Mouse (Mus musculus): Measurements from ENCODE around the gene Glt1d1. TPM values are rescaled to one million over a fixed set of nuclear protein-coding genes. Genes with fewer than 3 reads are reported as not detected.
A peak's percentile ranks its signal among the peaks of the same experiment; 100 is the strongest.

The Glt1d1 gene
- total RNA-seq, 2 experiments from 2014 or later: 18.4 to 23.7 TPM

GRCm38 (mm10) chr5:127627242-127627641 lies 4.8 kb upstream of the Glt1d1 start:
- no peak for DNase-seq (ENCODE audit: low spot score in 2 of 2)

GRCm38 (mm10) chr5:127631671-127632070 lies 391 bp upstream of the Glt1d1 start:
- no peak for DNase-seq (ENCODE audit: low spot score in 2 of 2)

DNA sequence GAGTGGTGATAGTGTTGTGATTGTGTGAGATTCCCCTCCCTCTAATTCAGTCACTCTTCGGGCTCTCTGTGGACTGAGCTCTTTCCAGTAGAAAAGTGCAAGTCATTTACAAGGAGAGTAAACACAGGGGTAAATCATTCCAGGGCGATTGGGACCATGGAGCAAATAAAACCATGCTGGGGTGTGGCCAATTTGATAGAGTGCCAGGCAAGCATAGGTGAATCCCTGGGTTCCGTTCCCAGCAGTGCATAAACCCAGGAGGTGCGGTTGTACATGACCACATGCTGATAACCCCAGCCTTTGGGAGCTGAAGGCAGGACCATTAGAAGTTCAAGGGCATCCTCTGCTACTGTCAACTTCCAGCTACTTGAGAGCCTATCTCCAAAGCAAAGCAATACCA lies 1.1 kb downstream of the Glt1d1 start:
- DNase-seq (ENCODE audit: low spot score in 2 of 2): no peak

DNA sequence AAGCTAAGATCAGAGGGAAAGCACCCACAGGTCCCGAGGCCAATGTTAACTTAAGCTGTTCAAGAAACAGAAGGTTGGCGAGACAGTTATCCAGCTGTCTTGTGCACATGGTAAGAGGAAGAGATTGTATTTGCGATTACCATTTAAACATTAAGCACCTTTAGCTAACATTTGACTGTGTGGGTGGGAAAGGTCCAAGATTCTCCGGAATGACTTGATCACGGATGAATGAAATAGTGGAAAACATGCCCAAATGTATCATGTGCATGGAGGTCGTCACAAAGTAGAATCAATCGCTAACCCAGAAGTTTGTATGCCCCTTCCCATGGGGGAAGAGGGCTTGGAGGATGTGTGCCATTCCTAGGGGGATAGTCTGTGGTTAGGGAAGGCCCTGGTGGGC lies 1.6 kb downstream of the Glt1d1 start:
- DNase-seq (ENCODE audit: low spot score in 2 of 2): no peak

- no peak for DNase-seq (ENCODE audit: low spot score in 2 of 2)
Measured at GRCm38 (mm10) chr5:127637622-127638021, 5.6 kb downstream of the Glt1d1 start.

DNA sequence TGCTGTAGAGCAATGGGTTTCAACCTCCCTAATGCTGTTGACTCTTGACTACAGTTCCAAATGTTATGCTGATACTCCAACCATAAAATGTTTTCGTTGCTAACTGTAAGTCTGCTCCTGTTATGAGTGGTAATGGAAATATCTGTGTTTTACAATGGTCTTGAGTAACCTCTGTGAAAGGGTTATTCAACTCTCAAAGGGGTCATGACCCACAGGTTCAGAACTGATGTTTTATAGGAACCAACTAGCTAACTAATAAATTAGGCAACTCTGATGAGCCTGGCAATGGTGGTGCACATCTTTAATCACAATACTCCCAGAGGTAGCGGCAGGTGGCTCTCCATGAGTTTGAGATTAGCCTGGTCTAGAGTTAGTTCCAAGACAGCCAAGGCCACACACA lies 6.1 kb downstream of the Glt1d1 start:
- no peak for DNase-seq (ENCODE audit: low spot score in 2 of 2)

- DNase-seq (ENCODE audit: low spot score in 2 of 2): no peak
Measured at GRCm38 (mm10) chr5:127639067-127639605, 7.1 kb downstream of the Glt1d1 start.

- no peak for DNase-seq (ENCODE audit: low spot score in 2 of 2)
Measured at GRCm38 (mm10) chr5:127639635-127640034, 7.6 kb downstream of the Glt1d1 start.

DNA sequence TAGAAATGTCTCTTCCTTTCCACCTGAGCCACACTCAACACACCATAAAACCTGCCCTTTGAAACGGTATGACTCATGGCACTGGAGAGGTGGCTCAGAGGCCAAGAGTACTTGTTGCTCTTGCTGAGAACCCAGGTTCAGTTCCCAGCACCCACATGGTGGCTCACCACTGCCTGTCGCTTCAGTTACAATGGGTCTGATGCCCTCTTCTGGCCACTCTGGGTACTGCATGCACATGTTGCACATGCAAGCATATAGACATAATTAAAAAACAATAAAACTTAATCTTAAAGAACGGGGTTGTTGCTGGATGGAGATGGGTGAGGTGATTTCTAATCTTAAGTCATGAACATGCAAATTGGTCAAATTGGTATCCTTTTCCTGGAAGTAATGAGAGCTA lies 8.3 kb downstream of the Glt1d1 start:
- DNase-seq (ENCODE audit: low spot score in 2 of 2): no peak

DNA sequence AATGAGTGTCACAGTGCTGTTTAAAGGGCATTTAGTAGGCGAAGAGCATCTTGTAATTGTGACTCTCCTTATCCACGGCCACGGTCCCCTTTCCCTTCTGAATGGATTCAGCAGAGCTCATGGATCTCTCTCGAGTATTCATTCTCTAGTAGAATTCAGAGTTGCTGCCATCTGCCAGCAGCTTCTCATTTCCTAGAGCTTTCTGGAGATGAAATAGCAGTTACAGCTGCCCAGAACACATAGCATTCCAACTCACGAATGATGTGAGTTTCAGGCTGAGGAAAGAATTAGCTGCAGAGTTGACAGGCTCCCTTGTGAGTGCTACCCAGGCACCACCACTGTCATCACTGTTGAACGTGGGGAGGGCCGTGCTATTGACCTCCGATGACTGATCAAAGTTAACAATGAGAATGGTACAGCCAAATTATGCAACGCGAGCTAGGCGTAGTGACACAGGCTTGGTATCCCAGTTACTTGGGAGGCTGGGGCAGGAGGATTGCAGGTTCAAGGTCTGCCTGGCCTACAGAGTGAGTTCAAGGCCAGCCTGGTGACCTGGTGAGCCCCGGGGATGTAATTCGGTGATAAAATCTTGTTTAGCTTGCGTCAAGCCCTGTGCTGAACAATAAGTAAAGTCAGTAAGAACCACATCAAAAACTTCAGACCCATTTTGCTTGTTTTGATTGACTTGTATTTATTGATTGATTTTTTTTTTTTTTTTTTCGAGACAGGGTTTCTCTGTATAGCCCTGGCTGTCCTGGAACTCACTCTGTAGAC lies 9.3 kb downstream of the Glt1d1 start:
- DNase-seq (ENCODE audit: low spot score in 2 of 2): peak in 1 of 2 experiments; percentile 45

DNA sequence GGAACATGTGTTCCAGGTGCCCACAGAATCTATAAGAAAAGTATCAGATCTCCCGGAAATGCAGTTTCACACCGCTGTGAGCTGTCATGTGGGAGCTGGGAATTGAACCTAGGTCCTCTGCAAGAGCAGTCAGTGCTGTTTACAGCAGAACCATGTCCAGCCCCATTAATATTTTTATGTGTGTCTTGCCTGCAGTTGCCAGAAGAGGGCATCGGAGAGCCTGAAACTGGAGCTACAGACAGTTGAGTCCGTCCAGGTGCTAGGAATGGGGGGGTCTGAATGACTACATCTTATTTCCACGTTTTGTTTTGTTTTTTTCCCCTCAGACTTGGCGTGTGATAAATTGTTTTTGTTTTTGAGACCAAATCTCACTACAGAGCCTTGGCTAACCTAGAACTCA lies 16.0 kb downstream of the Glt1d1 start:
- DNase-seq (ENCODE audit: low spot score in 2 of 2): peak in 1 of 2 experiments; percentile 59

GRCm38 (mm10) chr5:127649077-127649476 lies 17.0 kb downstream of the Glt1d1 start:
- DNase-seq (ENCODE audit: low spot score in 2 of 2): peak in 1 of 2 experiments; percentile 45

- no peak for DNase-seq (ENCODE audit: low spot score in 2 of 2)
Measured at GRCm38 (mm10) chr5:127658257-127658656, 26.2 kb downstream of the Glt1d1 start.

DNA sequence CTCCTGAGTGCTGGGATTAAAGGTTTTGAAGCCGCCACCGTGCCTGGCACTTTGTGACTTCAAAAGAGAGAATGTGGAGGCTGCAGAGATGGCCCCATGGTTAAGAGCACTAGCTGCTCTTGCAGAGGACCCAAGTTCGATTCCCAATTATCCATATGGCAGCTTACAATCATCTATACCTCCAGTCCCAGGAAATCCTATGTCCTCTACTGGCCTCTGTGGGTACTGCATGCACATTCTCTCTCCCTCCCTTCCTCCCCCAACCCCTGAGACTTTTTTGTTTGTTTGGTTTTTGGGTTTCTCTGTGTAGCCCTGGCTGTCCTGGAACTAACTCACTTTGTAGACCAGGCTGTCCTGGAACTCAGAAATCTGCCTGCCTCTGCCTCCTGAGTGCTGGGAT lies 27.2 kb downstream of the Glt1d1 start:
- no peak for DNase-seq (ENCODE audit: low spot score in 2 of 2)

DNA sequence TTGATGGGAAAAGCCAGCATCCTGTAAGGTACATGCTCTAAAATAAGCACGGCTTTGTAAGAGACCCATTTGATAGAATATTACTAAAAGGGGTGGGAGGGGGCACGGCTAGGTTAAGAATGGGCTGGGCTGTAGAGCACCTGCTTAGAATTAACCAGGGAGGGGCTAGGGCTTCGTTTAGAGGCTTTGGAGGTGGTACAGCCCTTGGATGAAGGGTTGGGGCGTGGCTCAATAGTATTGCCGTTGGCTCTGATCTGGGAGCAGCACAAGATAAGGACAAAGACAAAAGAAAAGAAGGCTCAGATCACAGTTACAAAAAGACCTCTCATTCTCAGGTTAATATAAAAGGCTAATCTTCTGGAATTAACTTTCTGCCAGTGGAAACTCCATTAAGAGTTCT lies 28.2 kb downstream of the Glt1d1 start:
- DNase-seq (ENCODE audit: low spot score in 2 of 2): no peak

DNA sequence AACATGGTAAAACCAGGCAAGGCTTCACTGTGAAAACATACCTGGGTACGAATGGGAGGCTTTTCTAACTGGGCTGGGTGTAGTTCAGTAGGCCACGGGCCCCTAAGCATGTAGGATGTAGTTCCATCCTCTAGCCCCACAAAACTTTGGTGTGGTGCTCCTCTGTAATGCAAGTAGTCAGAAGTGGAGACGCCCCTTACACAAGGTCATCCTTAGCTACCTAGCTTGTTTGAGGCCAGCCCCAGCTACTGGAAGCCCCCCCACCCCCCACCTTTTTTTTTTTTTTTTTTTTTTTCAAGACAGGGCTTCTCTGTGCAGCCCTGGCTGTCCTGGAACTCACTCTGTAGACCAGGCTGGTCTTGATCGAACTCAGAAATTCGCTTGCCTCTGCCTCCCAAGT lies 28.9 kb downstream of the Glt1d1 start:
- DNase-seq (ENCODE audit: low spot score in 2 of 2): no peak

GRCm38 (mm10) chr5:127673913-127674312 lies 41.9 kb downstream of the Glt1d1 start:
- no peak for DNase-seq (ENCODE audit: low spot score in 2 of 2)

GRCm38 (mm10) chr5:127677561-127677960 lies 45.5 kb downstream of the Glt1d1 start:
- no peak for DNase-seq (ENCODE audit: low spot score in 2 of 2)

DNA sequence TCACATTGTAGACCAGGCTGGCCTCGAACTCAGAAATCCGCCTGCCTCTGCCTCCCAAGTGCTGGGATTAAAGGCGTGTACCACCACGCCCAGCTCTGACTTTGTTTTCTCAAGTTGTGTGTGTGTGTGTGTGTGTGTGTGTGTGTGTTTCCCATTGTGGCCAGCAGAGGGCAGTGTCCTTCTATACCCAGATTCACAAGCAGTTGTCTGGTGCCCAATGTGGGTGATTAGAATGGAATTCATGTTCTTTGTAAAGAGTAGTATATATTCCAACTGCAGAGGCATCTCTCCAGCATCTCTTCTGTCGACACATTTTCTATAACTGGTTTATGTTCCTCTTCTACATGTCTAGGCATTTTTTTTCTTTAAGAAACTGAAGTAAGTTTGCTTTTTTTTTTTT lies 46.4 kb downstream of the Glt1d1 start:
- DNase-seq (ENCODE audit: low spot score in 2 of 2): no peak

- no peak for DNase-seq (ENCODE audit: low spot score in 2 of 2)
Measured at GRCm38 (mm10) chr5:127688568-127689170, 56.6 kb downstream of the Glt1d1 start.

DNA sequence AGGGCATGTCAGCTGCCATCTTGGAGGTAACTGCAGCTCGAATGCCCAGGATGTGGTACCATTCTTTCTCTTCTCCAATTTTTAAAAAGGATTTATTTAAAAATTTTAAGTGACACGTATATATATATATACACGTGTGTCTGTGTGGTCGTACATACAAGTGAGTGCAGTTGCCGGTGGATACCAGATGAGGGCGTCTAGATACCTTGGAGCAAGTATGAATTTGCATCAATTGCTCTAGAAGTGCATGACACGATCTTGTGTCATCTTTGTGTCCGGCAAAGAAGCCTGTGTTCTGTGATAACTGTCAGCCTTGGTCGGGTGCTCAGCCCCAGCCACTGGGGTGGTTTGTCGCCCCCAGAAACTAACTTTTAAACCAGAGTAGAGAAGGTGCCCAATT lies 59.0 kb downstream of the Glt1d1 start:
- no peak for DNase-seq (ENCODE audit: low spot score in 2 of 2)

DNA sequence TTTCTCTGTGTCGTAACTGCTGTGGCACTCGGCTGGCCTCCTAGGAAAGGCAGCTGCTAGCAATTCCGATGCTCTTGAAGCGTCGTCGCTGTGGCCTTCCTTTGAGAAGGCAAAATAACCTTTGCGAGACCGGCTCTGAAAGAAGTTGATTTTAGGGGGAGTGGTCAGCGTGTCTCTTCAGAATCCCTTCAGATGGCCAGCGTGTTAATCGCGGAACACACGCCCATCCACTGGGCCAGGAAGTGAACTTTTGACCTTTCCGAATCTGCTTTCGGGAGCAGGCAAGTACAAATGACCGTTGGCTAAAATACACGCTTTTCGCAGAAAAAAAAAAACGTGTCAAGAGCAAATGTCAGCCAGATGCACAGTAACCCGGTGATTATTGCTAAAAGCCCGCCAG lies 59.5 kb downstream of the Glt1d1 start:
- DNase-seq (ENCODE audit: low spot score in 2 of 2): no peak

GRCm38 (mm10) chr5:127695898-127696297 lies 63.8 kb downstream of the Glt1d1 start:
- no peak for DNase-seq (ENCODE audit: low spot score in 2 of 2)

All from layer of hippocampus, adult 18-20 months (tissue).